Comparison of ENCODE assay signal across 9 mouse cellular contexts in the genomic region with DNA sequence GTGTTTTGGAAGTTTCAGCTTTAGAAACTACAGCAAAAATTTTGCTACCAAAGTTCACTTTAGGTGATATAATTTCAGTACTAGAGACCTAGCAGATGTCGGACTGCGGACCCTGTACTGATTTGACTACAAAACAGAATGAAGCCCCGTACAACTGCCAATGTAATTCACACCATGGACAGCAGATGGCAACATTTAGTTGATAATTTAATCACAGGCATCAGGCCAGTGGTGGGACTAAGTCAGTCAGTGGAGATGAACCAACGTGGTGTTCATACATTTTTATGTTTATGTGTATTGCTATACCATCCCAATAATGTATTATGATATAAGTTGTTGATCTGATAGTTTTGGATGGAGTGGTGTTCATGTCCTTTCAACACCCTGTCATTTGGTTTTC. TPM values are rescaled to one million over a fixed set of nuclear protein-coding genes. Genes with fewer than 3 reads are reported as not detected.
DNase-seq lines count a peak whose midpoint lies in the region; ATAC-seq and TF ChIP-seq lines count a peak whose summit lies in the region.
"Had no signal": no experiment of that assay in that cellular context is flagged by ENCODE, and none has a peak within 500 bp of the region (broad histone marks: within the 10 kb centered on the region; RNA-seq: fewer than 3 reads in every experiment).

No protein-coding gene starts in this region.

- no peaks in the 10 kb centered on the region for H3K36me3 ChIP-seq in forebrain, embryonic 16.5 days (ENCODE audit: control insufficient read depth, insufficient read depth)
- H3K36me3 ChIP-seq in kidney, adult 2 months (ENCODE audit: control insufficient read depth, insufficient read depth, low read length) = no peaks in the 10 kb centered on the region
- H3K36me3 ChIP-seq in limb, embryonic 14.5 days (ENCODE audit: control insufficient read depth, insufficient read depth, low read length) = no peaks in the 10 kb centered on the region; the same call in 1 of the 2 replicates
- no peaks in the 10 kb centered on the region for H3K36me3 ChIP-seq in neural tube, embryonic 11.5 days (ENCODE audit: control insufficient read depth, insufficient read depth, low read length)

- H3K4me3 ChIP-seq in forebrain, embryonic 16.5 days (replicated peaks; ENCODE audit: low read length) = no peak overlapping the region
- no peak overlapping the region for H3K4me3 ChIP-seq in kidney, adult 2 months (ENCODE audit: insufficient read depth, low read depth, low read length)
- no peak overlapping the region for H3K4me3 ChIP-seq in limb, embryonic 14.5 days (replicated peaks; ENCODE audit: low read length)
- no peak overlapping the region for H3K4me3 ChIP-seq in neural tube, embryonic 11.5 days (ENCODE audit: low read depth, low read length)
- H3K4me3 ChIP-seq: liver, embryonic 13.5 days had no signal

- WGBS in forebrain, embryonic 16.5 days = 12% methylated on average over 4 of the region's 4 CpGs
- WGBS in kidney, adult 2 months = 18% methylated on average over 4 of the region's 4 CpGs
- 22% methylated on average over 4 of the region's 4 CpGs for whole genome bisulfite sequencing in limb, embryonic 14.5 days
- 21% methylated on average over 4 of the region's 4 CpGs for WGBS in neural tube, embryonic 11.5 days

- no peak overlapping the region for H3K27ac ChIP-seq in forebrain, embryonic 16.5 days (ENCODE audit: low read length)
- H3K27ac ChIP-seq in kidney, adult 2 months (ENCODE audit: insufficient read depth, low read depth, low read length) = 0 out of 2 replicates have a peak overlapping the region, but pooled peaks have one; percentile 52
- no peak overlapping the region for H3K27ac ChIP-seq in limb, embryonic 14.5 days (replicated peaks; ENCODE audit: low read depth, low read length)
- H3K27ac ChIP-seq in neural tube, embryonic 11.5 days (ENCODE audit: low read depth, low read length) = no peak overlapping the region
- H3K27ac ChIP-seq: liver, embryonic 13.5 days had no signal

- H3K9ac ChIP-seq in forebrain, embryonic 16.5 days (replicated peaks; ENCODE audit: low read depth, low read length) = no peak overlapping the region
- H3K9ac ChIP-seq in limb, embryonic 14.5 days (ENCODE audit: low read depth, low read length, severe bottlenecking) = no peak overlapping the region
- H3K9ac ChIP-seq in neural tube, embryonic 11.5 days (ENCODE audit: low read length) = no peak overlapping the region
- H3K9ac ChIP-seq: liver, embryonic 13.5 days had no signal

- no peak overlapping the region for H3K4me2 ChIP-seq in forebrain, embryonic 16.5 days (ENCODE audit: low read length)
- no peak overlapping the region for H3K4me2 ChIP-seq in limb, embryonic 14.5 days (replicated peaks; ENCODE audit: low read depth, low read length, severe bottlenecking)
- no peak overlapping the region for H3K4me2 ChIP-seq in neural tube, embryonic 11.5 days (ENCODE audit: low read depth)
- H3K4me2 ChIP-seq: liver, embryonic 13.5 days had no signal

- no peaks in the 10 kb centered on the region for H3K9me3 ChIP-seq in forebrain, embryonic 16.5 days (ENCODE audit: control insufficient read depth, low read length)
- H3K9me3 ChIP-seq in limb, embryonic 14.5 days (ENCODE audit: control insufficient read depth, low read length) = no peaks in the 10 kb centered on the region
- H3K9me3 ChIP-seq in neural tube, embryonic 11.5 days (ENCODE audit: control insufficient read depth, low read length) = no peaks in the 10 kb centered on the region
- H3K9me3 ChIP-seq: liver, embryonic 13.5 days had no signal

- H3K4me1 ChIP-seq in forebrain, embryonic 16.5 days (replicated peaks; ENCODE audit: control insufficient read depth, insufficient read depth, low read length) = no peaks in the 10 kb centered on the region
- no peaks in the 10 kb centered on the region for H3K4me1 ChIP-seq in kidney, adult 2 months (ENCODE audit: control insufficient read depth, insufficient read depth, low read length)
- H3K4me1 ChIP-seq in limb, embryonic 14.5 days (ENCODE audit: control insufficient read depth, insufficient read depth, low read length) = no peaks in the 10 kb centered on the region
- peaks cover 10% of the 10 kb centered on the region for H3K4me1 ChIP-seq in neural tube, embryonic 11.5 days (ENCODE audit: control insufficient read depth, insufficient read depth, low read length)
- H3K4me1 ChIP-seq: liver, embryonic 13.5 days had no signal

- ATAC-seq in forebrain, embryonic 16.5 days = peak; percentile 62
- ATAC-seq in limb, embryonic 14.5 days (ENCODE audit: low FRiP score, low read depth) = peak; percentile 60
- ATAC-seq in neural tube, embryonic 11.5 days (ENCODE audit: insufficient read depth, low FRiP score, low TSS enrichment) = peak; percentile 48; the same call in 1 of the 2 replicates
- no peak for ATAC-seq in erythroid progenitor cell, adult 5-6 weeks (replicated peaks; ENCODE audit: low FRiP score, poor library complexity, severe bottlenecking)

- H3K27me3 ChIP-seq in forebrain, embryonic 16.5 days (replicated peaks; ENCODE audit: control insufficient read depth, insufficient read depth, low read length) = no peaks in the 10 kb centered on the region
- no peaks in the 10 kb centered on the region for H3K27me3 ChIP-seq in kidney, adult 2 months (replicated peaks; ENCODE audit: control insufficient read depth, insufficient read depth, low read length)
- no peaks in the 10 kb centered on the region for H3K27me3 ChIP-seq in limb, embryonic 14.5 days (ENCODE audit: control insufficient read depth, insufficient read depth, low read length)
- H3K27me3 ChIP-seq in neural tube, embryonic 11.5 days (ENCODE audit: control insufficient read depth, insufficient read depth, low read length) = no peaks in the 10 kb centered on the region
- H3K27me3 ChIP-seq: liver, embryonic 13.5 days had no signal

- peak; percentile 46 for TF ChIP-seq CTCF in kidney, adult 2 months (conservative IDR thresholded peaks at IDR 0.05; ENCODE audit: insufficient read depth, insufficient read length, low read depth, low read length)

- TF ChIP-seq POLR2A in kidney, adult 2 months (IDR thresholded peaks at IDR 0.05; ENCODE audit: low read depth, low read length) = no peak
- TF ChIP-seq POLR2A in limb, embryonic 14.5 days (IDR thresholded peaks at IDR 0.05; ENCODE audit: borderline replicate concordance, extremely low read depth, insufficient read depth, insufficient read length) = no peak

- peak; percentile 58 for DNase-seq in ovary, postnatal 14 days (ENCODE audit: low spot score)
- DNase-seq in ovary, postnatal 36 days (ENCODE audit: low spot score) = no peak
- DNase-seq in brain, adult 2 months (ENCODE audit: low read depth, low spot score) = peak; percentile 69
- peak; percentile 73 for DNase-seq in kidney, adult 2 months
- peak; percentile 88 for DNase-seq in limb, embryonic 14.5 days (ENCODE audit: low spot score)
- peak; percentile 74 for DNase-seq in neural tube, embryonic 11.5 days (ENCODE audit: low spot score)
- DNase-seq: liver, embryonic 13.5 days had no signal

RNA-seq across cellular contexts. Expression of gene Mpzl1, which starts 26.4 kb away (rescaled TPM):
- polyA plus RNA-seq in forebrain, embryonic 16.5 days (2015; fragmentation: Nextera tagmentation; extraction: Ambion mirVana) = 138 and 145 TPM in 2 replicates
- 38.6 and 42.0 TPM in 2 replicates for polyA plus RNA-seq in kidney, adult 2 months (2012; rRNA removed)
- polyA plus RNA-seq in limb, embryonic 14.5 days (2012; rRNA removed) = 192 and 214 TPM in 2 replicates
- 196 and 209 TPM in 2 replicates for polyA plus RNA-seq in limb, embryonic 14.5 days (2014; fragmentation: Nextera tagmentation; extraction: Ambion mirVana)
- 157 and 163 TPM in 2 replicates for polyA plus RNA-seq in neural tube, embryonic 11.5 days (2014; fragmentation: Nextera tagmentation; extraction: Ambion mirVana)
- total RNA-seq in erythroid progenitor cell, adult 5-6 weeks (2015; ENCODE audit: low replicate concordance) = 2.9 and 31.0 TPM in 2 replicates
- 3.0 TPM in 1 of 2 replicates, not detected in the other for total RNA-seq in erythroid progenitor cell, adult 5-6 weeks (2017; ENCODE audit: low replicate concordance)

RNA-seq across cellular contexts. Expression of gene Rcsd1, which starts 48.8 kb away (rescaled TPM):
- 8.3 and 9.9 TPM in 2 replicates for polyA plus RNA-seq in forebrain, embryonic 16.5 days (2015; fragmentation: Nextera tagmentation; extraction: Ambion mirVana)
- 11.7 and 15.6 TPM in 2 replicates for polyA plus RNA-seq in kidney, adult 2 months (2012; rRNA removed)
- 16.7 and 17.9 TPM in 2 replicates for polyA plus RNA-seq in limb, embryonic 14.5 days (2012; rRNA removed)
- 9.5 and 9.6 TPM in 2 replicates for polyA plus RNA-seq in limb, embryonic 14.5 days (2014; fragmentation: Nextera tagmentation; extraction: Ambion mirVana)
- 7.1 and 10.4 TPM in 2 replicates for polyA plus RNA-seq in neural tube, embryonic 11.5 days (2014; fragmentation: Nextera tagmentation; extraction: Ambion mirVana)
- 8.8 and 9.4 TPM in 2 replicates for total RNA-seq in erythroid progenitor cell, adult 5-6 weeks (2015; ENCODE audit: low replicate concordance)
- total RNA-seq in erythroid progenitor cell, adult 5-6 weeks (2017; ENCODE audit: low replicate concordance) = 19.9 and 23.1 TPM in 2 replicates
